Mouse (Mus musculus) embryo, embryonic 10 days (tissue): Measurements from ENCODE around the gene Prodh2.
"Not testable (repeated sequence)": the region's sequence is repeated elsewhere in the genome, so short reads cannot be mapped to it uniquely, and the experiment has no call there.

Experiments
- DNase-seq: peaks from one replicate; pipeline ENCODE4 v3.0.0-alpha.2; 2015; ENCODE audit warnings: low spot score

Gene Prodh2

GRCm38 (mm10) chr7:30490251-30490956, 3.0 kb upstream of the Prodh2 start:
- DNase-seq = peak; percentile 58

DNA sequence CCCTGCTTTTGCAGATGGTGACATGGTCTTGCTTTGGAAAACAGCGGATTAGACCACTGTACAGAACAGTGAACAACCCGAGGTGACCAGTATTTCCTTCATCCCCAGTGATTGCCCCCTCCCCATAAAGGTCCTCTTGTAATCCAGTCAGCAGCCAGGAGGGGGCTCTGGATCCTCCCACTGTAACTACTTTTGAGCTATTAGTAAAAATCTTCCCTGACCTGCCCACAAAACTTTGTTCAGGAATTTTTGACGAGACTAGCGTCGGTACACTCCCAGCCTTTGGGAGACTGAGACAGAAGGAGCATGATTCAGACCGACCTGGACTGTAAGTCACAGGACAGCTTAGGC, 2.5 kb upstream of the Prodh2 start:
- no peak for DNase-seq

DNA sequence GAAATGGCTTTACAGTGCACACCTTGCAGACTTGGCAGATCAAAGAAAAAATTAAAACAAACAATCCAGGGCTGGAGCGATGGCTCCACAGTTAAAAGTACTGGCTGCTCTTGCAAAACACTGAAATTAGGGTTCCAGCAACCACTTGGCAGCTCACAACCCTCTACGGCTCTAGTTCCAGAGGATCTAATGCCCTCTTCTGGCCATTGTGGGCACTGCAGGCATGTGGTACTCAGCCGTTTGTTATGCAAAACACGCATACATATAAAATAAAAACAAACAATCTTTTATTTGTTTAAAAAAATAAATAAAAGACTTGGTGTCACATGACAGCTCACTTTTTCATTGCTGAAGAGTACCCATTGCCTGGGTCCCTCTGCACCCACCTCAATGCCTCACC, 657 bp upstream of the Prodh2 start:
- DNase-seq = peak; percentile 87

- DNase-seq = not testable (repeated sequence)
Observed at GRCm38 (mm10) chr7:30495506-30496042, 2.2 kb downstream of the Prodh2 start.

- not testable (repeated sequence) for DNase-seq
Observed at GRCm38 (mm10) chr7:30501159-30501558, 7.7 kb downstream of the Prodh2 start.

- no peak for DNase-seq
Observed at GRCm38 (mm10) chr7:30508061-30508460, 14.6 kb downstream of the Prodh2 start.

DNA sequence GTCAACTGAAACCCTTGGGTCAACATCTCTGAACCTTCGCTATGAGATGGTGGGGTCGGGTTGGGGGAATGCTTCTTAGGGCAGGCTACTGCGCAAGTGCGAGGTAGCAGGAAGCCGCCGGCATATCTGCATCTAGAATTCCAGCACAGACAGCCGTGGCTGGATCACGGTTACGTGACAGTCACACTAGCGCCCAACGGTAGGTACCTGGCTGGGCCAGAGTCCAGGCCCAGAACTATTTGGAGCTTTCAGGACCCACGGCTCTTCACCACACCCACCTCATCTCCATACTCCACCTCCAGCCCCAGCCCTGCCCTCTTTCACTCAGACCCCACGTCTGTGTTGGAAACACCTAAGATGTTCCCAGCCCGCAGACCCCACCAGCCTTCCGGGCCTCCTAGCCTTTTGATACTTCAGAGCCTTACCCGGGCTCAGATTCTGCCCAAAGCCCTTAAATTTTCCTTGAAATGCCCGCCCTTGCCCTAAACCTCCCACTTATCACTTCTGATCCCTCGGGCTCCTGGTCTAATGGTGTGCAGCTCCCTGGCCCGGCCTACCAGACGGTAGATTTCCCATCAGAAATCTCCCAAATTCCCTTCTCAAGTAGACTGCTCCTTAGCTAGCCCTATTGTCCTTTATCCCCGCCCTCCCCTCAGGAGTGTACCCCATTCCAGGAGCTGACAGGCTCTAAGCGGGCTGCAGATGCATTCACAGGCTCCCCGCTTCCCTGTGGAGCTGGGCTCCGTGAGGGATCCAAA, 21.8 kb downstream of the Prodh2 start:
- DNase-seq = no peak

GRCm38 (mm10) chr7:30518325-30518724, 24.9 kb downstream of the Prodh2 start:
- DNase-seq = no peak

DNA sequence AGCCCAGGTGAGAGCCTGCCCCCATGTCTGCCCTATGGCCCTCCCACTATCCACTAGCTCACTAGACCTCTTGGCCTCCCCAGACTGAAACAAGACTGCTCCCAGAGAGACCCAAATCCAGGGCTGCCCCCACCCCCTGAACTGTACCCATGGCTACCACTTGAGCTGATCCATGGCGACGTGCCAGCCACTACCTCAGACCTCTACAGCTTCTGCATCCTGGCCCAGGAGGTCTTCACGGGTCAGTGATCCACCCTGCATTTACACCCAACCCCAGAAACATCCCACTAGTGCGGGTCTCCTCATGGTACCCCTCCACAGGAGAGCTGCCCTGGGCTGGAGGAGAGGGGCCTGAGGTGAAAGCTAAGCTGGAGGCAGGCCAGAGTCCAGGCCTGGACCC, 27.0 kb downstream of the Prodh2 start:
- no peak for DNase-seq

DNA sequence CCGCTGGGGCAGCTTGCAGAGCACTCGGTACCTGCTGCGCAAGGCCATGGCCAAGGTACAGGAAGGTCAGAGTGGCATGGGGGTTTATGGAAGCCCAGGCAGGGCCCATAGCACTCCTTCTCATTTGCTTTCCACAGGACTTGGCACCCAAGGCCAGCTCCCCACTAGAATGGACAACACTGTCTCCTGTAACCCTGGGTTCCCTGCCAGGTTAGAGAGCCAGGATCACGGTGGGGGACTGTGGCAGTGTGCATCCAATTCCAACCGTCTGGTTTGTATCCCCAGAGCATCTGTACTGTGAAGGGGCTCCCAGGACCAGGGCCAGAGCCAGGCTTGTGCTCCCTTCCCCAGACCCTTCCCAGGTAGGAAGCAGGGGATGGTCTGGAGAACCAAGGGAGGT, 27.4 kb downstream of the Prodh2 start:
- DNase-seq = no peak

- DNase-seq = no peak
Observed at GRCm38 (mm10) chr7:30522871-30523270, 29.4 kb downstream of the Prodh2 start.

- no peak for DNase-seq
Observed at GRCm38 (mm10) chr7:30524487-30524886, 31.1 kb downstream of the Prodh2 start.

GRCm38 (mm10) chr7:30525954-30526353, 32.5 kb downstream of the Prodh2 start:
- no peak for DNase-seq

DNA sequence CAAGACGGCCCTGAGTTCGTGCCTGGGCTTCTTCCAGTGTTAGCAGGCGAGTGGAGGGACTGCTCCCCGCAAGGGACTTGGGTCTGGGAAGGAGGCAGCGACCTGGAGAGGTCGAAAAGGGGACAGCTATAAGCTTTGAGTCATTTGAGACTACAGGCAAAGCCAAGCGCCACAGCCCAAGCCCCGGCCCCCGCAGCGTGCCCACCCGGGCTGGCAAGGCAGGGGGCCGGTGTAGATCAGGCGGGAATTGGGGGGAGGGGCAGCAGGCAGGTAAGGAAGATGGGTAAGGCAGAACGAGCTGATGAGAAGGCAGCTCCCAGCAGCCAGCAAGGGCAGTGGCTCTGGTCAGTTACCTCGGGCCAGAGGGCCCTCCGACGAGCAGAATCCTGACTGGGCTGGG, 33.0 kb downstream of the Prodh2 start:
- no peak for DNase-seq

GRCm38 (mm10) chr7:30526981-30527380, 33.6 kb downstream of the Prodh2 start:
- DNase-seq = no peak

- DNase-seq = no peak
Observed at GRCm38 (mm10) chr7:30531291-30531815, 37.9 kb downstream of the Prodh2 start.

- DNase-seq = peak; percentile 64
Observed at GRCm38 (mm10) chr7:30532931-30533330, 39.5 kb downstream of the Prodh2 start.

DNA sequence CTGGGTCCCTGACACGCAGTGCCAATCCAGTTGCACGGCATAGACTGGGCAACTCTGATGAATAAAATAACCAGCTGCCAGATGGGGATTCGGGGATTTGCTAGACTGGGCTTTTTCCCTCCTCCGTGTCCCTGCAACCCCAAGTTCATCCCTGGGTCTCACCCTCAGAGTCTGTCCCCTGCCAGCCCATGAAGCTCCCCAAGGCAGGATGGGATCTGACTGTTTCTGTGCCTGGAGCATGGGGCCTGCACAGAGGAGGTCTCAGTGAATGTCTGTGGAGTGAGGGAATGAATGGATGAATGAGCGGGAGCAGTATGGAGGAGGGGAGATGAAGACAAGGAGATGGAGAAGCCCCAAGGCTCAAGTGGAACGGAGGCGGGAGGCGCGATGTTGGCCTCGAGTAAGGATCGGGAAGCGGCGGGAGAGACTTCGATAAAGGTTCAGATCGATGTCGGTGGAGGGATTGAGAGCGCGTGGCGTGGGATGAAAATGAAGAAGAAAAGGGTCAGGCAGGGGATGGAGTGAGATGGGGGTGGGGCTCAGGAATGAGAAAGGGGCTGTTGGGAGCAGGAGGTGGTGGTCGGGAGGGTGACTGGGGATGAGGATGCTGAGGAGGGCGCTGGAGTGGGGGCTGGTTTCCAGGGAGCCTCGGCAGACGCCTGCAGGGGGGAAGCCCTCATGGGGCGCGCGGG, 40.7 kb downstream of the Prodh2 start:
- peak; percentile 56 for DNase-seq

DNA sequence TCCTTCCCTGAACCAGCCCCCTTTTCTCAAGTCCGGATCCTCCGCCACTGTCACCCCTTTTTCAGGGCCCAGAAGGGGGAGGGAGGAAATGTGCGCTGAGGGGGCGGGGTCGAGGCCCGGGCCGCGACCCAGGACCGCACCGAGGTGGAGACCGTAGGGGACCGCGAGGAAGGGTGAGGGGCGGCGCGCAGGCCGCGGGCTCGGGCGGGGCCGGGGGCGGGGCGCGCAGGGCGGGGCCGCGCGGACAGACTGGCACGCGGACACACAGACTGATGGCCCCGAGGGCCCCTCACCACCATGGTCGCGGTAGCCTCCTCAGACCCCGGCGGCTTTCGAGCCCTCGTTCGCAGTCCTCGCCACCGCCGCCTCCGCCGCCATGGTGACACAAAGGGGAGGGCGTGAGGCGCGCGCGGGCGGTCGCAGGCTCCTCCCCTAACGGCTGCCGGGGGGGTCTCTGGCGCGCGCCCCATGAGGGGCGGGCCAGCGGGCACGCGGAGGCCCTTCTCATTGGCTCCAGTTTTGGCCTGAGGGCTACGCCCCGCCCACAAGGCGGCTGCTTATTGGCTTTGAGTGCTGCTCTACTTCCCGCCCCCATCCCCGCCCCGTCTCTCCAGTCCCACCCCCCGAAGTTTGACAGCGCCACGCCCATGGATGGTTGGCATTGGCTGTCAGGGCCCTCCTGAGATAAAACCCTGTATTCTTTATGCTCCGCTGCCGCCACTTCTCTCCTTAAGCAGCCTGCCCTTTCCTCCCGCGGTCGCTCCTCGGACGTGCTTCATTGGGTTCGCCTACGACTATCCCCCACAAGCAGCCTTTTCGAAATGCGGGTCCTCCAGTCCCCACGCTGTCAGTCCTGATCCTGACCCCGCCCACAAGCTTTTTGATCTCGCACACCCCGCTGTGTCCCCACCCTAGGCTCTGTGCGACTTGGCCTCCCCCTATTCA, 41.5 kb downstream of the Prodh2 start, which contains the start of gene Arhgap33:
TSS of gene Arhgap33 (minus strand) at position 428 of the 945 bp plus-strand sequence.
- peak; percentile 96 for DNase-seq

DNA sequence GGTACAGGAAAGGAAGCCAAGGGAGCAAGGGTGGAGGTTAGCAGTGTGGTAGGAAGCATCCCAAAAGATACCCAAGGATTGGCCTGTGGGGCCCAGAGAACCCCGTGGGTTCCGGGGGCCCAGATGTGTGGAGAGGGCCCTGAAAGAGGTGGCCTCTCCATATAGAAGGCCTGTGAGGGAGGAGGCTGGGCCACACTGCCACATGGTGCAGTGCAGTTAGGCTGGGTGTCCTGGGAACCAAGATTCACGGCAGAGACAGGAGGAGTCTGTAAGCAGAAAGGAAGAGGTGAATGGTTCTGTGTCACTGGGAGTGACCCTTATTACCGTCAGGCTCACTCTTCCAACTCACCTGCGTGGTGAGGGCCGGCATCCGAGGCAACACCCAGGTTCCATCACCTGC, 47.1 kb downstream of the Prodh2 start:
- DNase-seq = no peak

- DNase-seq = no peak
Observed at GRCm38 (mm10) chr7:30544327-30544726, 50.9 kb downstream of the Prodh2 start.
